Mouse (Mus musculus): ENCODE data around the gene Gm4894.

The Gm4894 gene

GRCm38 (mm10) chr9:49250231-49250630 lies at the start of gene Gm4894:
Gene Gm4894, plus strand, starts transcription at chr9:49250531.
- no peak for DNase-seq (ENCODE audit: low read depth, low spot score)

DNA sequence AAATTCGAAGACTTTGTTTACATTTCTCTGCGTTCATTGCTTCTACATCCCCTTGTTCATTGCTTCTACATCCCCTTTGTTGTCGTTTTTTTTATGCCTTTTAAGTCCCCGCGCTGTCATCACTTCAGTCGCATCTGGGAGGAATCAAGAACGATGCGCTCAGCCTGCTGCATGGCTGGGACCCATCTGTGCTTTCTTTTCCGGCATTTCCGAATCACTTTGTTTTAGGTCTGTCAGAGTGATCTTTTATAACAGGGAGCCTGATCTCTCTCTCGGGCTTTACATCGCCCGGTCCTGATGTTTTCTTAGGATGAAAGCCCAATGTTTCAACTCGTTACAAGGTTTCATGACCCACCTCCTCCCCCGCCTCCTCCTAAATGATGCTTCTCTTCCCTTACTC lies 44.0 kb upstream of the Gm4894 start:
- no peak for DNase-seq (ENCODE audit: low read depth, low spot score)

DNA sequence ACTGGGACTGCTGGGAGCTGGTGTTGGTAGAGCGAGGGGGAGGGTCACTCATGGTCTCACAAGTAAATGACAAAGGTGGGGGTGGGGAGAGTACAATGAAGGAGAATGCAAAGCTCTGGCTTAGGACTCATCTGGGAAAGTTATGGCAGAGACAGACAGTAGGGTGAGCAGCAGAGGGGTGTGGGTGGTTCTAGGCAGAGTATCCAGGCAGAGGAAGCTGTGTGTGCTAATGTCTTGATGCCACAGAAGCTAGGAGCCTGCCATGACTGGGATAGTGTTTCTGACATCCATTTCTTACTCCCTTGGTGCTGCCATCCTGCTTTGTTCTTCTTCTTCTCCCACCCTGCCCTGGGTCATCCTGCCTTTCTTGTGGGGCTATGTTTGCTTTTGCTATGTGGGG lies 38.8 kb upstream of the Gm4894 start:
- no peak for DNase-seq (ENCODE audit: low read depth, low spot score)

DNA sequence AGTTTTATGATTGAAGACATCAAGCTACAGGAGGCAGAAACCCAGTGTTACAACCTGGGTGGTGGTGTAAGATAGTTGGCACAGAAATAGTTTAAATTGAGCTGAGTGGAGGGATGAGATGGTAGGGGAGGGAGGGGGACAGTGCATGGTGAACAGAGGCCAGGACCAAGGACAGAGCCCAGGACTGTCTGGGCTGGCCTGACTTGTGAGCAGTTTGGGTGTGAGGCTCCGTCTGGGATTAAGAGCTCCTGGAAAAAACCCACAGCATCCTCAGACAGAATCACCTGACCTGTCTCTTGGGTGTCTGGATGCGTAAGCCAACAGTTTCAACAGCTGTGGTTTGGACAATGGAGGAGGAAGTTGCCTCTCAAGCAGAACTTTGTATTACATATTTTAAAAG lies 35.6 kb upstream of the Gm4894 start:
- DNase-seq (ENCODE audit: low read depth, low spot score): no peak

GRCm38 (mm10) chr9:49217626-49218607 lies 32.4 kb upstream of the Gm4894 start:
- DNase-seq (ENCODE audit: low read depth, low spot score): no peak

- no peak for DNase-seq (ENCODE audit: low read depth, low spot score)
Observed at GRCm38 (mm10) chr9:49224488-49224887, 25.8 kb upstream of the Gm4894 start.

DNA sequence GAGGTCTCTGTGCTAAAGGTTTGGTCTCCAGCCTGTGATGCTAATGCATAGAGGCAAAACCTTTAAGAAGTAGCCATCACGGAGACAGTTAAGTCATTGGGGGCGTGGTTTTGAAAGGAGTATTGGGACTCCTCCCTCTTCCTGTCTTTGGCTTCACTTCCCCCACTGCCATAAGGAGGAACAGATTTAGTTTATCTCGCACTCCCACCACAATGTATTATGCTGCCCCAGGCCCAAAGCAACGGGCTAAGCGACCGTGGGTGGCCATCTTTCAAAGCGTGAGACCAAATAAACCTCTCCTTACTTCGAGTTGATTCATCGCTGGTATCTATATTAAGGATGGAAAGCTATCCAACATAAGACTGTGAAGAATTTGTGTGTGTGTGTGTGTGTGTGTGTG lies 22.9 kb upstream of the Gm4894 start:
- no peak for DNase-seq (ENCODE audit: low read depth, low spot score)

GRCm38 (mm10) chr9:49229054-49229453 lies 21.3 kb upstream of the Gm4894 start:
- DNase-seq (ENCODE audit: low read depth, low spot score): no peak

DNA sequence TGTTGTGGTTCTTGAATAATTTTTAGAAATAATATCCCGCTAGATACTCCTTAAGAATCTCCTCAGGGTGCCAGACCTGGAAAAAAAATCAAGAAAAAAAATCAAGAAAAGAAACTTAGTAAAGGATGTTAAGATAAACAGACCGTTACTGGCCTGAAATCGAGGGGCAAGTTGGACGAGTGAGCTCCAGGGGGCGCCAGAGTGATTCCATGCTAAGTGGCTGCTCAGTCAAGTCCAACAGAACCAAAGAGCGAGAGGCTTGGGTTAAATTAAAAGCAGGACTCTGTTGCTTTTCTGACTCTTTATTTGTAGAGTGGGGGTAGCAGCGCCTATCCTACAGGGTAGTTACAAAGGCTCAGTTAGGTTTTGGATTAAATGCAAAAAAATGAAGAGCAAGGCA lies 3.5 kb upstream of the Gm4894 start:
- DNase-seq (ENCODE audit: low read depth, low spot score): peak; percentile 19

GRCm38 (mm10) chr9:49268949-49269348 lies 18.6 kb downstream of the Gm4894 start:
- no peak for DNase-seq (ENCODE audit: low read depth, low spot score)

- no peak for DNase-seq (ENCODE audit: low read depth, low spot score)
Observed at GRCm38 (mm10) chr9:49273566-49273965, 23.2 kb downstream of the Gm4894 start.

DNA sequence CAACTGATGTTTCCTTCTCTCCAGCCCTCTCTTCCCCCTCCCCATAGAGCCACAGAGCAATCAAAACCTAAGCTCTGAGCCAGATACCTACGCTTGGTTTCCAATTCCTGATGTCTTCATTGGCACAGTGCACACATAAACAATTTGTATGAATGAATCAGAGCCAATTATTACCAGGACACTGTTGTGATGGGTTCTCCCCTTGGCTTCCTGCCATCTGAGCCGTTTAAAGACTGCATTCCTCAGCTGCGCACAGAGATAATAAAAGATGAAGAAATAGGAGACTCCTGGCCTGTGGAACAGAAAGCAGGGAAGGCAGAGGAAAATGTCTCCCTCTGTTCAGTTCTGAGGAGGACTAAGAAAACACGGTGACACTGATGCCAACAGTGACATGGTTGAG lies 25.6 kb downstream of the Gm4894 start:
- no peak for DNase-seq (ENCODE audit: low read depth, low spot score)

GRCm38 (mm10) chr9:49276542-49277334 lies 26.4 kb downstream of the Gm4894 start:
- DNase-seq (ENCODE audit: low read depth, low spot score): no peak

GRCm38 (mm10) chr9:49295101-49295500 lies 44.8 kb downstream of the Gm4894 start:
- DNase-seq (ENCODE audit: low read depth, low spot score): no peak

DNA sequence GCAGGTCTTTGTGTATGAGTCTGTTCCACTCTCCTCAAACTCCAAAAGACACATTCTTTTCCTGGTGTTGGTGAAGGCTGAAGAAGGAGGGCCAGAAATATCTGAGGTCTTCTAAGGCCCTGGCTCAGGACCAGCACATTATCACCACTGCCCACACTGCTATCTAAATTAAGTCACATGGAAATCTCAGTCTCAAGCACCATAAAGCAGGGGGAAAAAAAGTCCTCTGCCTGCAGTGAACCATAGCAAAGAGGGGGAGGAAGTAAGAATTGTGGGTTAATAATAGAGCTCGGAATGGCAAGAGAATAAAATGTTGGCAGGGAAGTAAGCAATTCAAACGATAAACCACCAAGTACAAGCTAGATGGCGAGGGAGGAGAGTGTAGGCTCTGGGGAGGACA lies 57.2 kb downstream of the Gm4894 start:
- no peak for DNase-seq (ENCODE audit: low read depth, low spot score)

DNA sequence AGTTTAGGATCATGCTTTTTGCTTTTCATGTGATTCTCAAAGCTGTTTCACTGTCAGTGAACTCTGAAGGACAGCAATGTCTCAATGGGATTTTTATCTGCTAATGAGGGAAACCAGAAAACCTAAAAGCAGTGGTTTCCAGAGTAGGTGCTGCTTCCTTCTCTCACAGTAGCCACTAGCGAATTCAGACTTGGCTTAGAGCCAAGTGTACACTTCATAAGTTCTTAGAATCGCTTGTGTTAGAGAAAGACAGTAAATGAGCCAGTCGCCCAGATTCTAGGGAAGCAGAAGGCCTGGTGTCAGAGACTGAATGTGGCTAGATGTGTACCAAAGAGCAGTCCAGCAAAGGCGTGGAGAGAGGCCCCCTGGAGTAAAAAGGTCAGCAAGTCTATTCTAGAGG lies 60.5 kb downstream of the Gm4894 start:
- DNase-seq (ENCODE audit: low read depth, low spot score): no peak

- DNase-seq (ENCODE audit: low read depth, low spot score): no peak
Observed at GRCm38 (mm10) chr9:49318638-49319037, 68.3 kb downstream of the Gm4894 start.
